Mouse (Mus musculus): ENCODE results near the gene Slc35a5. TPM values are rescaled to one million over a fixed set of nuclear protein-coding genes. Genes with fewer than 3 reads are reported as not detected.

Gene Slc35a5
- total RNA-seq, 1 experiment: 10.0 TPM

DNA sequence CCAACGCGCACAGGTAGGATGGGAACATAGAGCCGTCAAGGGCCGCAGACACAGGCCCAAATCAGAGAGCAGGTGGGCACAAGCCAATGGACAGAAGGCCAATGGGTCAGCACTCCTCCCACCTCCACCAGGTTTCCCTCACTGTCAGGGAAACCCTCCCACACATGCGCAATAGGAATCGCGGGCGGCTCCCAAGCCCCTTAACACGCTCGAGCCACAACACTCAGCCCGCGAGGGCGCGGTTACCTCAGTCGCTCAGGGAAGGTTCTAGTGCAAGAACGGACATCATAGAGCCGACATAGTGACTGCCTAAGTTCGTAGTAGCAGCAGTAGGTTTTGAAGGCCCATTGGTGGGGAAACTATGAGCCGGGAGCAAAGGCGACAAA is 377 bp downstream of the Slc35a5 start:
- in situ Hi-C loops (cut with MboI; ENCODE audit: low sequenced_read_pairs in 2 of 2, unreplicated experiment in 2 of 2): no loop called here
- H3K9me3 ChIP-seq (ENCODE audit: control insufficient read depth, insufficient read depth, low read depth, low read length): no peaks in the 10 kb centered on the region
- no peaks in the 10 kb centered on the region for H3K36me3 ChIP-seq (ENCODE audit: control insufficient read depth, insufficient read depth, low read length, poor library complexity, severe bottlenecking)
- TF ChIP-seq ZC3H11A (IDR thresholded peaks at IDR 0.05; ENCODE audit: borderline replicate concordance, low read depth, low read length): no peak
- 0 out of 2 replicates have a peak, but pooled peaks have one; percentile 19 for TF ChIP-seq HCFC1 (IDR thresholded peaks at IDR 0.05; ENCODE audit: borderline replicate concordance, insufficient read depth, low read length)
- DNase-seq (ENCODE audit: low read depth, low spot score): peak; percentile 75
- H3K4me1 ChIP-seq (ENCODE audit: control insufficient read depth in 2 of 2, insufficient read depth in 2 of 2, low read length in 2 of 2, poor library complexity in 1 of 2): peaks cover 0 to 5% of the 10 kb centered on the region in 2 experiments; a peak in 1 of 4 replicates
- peak overlapping the region; percentile 78 to 93 for H3K4me3 ChIP-seq (ENCODE audit: insufficient read depth in 1 of 2, low read depth in 1 of 2, low read length in 2 of 2, poor library complexity in 1 of 2, severe bottlenecking in 1 of 2)
- H3K27ac ChIP-seq (ENCODE audit: insufficient read depth, low read depth, low read length, poor library complexity, severe bottlenecking): peak overlapping the region; percentile 57; the same call in 1 of the 2 replicates
- H3K9ac ChIP-seq (ENCODE audit: insufficient read depth, low read depth, low read length, poor library complexity, severe bottlenecking): peak overlapping the region; percentile 77

- no peak for DNase-seq (ENCODE audit: low read depth, low spot score)
- Histone ChIP-seq H3K9me3 (ENCODE audit: control insufficient read depth, insufficient read depth, low read depth, low read length) (no peaks in the 10 kb centered on the region), H3K9ac (ENCODE audit: insufficient read depth, low read depth, low read length, poor library complexity, severe bottlenecking) (no peak overlapping the region), H3K36me3 (ENCODE audit: control insufficient read depth, insufficient read depth, low read length, poor library complexity, severe bottlenecking) (no peaks in the 10 kb centered on the region), H3K4me3 (ENCODE audit: insufficient read depth in 1 of 2, low read depth in 1 of 2, low read length in 2 of 2, poor library complexity in 1 of 2, severe bottlenecking in 1 of 2) (no peak overlapping the region), H3K4me1 (ENCODE audit: control insufficient read depth in 2 of 2, insufficient read depth in 2 of 2, low read length in 2 of 2, poor library complexity in 1 of 2) (peaks cover 0 to 5% of the 10 kb centered on the region in 2 experiments; a peak in 1 of 4 replicates), H3K27ac (ENCODE audit: insufficient read depth, low read depth, low read length, poor library complexity, severe bottlenecking) (no peak overlapping the region)
- in situ Hi-C loops (cut with MboI; ENCODE audit: low sequenced_read_pairs in 2 of 2, unreplicated experiment in 2 of 2): no loop called here
- TF ChIP-seq ZC3H11A (IDR thresholded peaks at IDR 0.05; ENCODE audit: borderline replicate concordance, low read depth, low read length) (no peak), MAFK (IDR thresholded peaks at IDR 0.05; ENCODE audit: insufficient read depth, low read depth, low read length) (no peak), ZNF384 (IDR thresholded peaks at IDR 0.05; ENCODE audit: low read depth, low read length) (no peak), CHD2 (IDR thresholded peaks at IDR 0.05; ENCODE audit: low read depth, low read length) (no peak), HCFC1 (IDR thresholded peaks at IDR 0.05; ENCODE audit: borderline replicate concordance, insufficient read depth, low read length) (no peak)
Observed at GRCm38 (mm10) chr16:45154741-45155250, 3.7 kb downstream of the Slc35a5 start.

- DNase-seq (ENCODE audit: low read depth, low spot score): no peak
- H3K4me3 ChIP-seq (ENCODE audit: insufficient read depth in 1 of 2, low read depth in 1 of 2, low read length in 2 of 2, poor library complexity in 1 of 2, severe bottlenecking in 1 of 2): no peak overlapping the region
- in situ Hi-C loops (cut with MboI; ENCODE audit: low sequenced_read_pairs in 2 of 2, unreplicated experiment in 2 of 2): no loop called here
- no peaks in the 10 kb centered on the region; the same call in 1 of the 2 replicates for H3K36me3 ChIP-seq (ENCODE audit: control insufficient read depth, insufficient read depth, low read length, poor library complexity, severe bottlenecking)
- no peak overlapping the region for H3K9ac ChIP-seq (ENCODE audit: insufficient read depth, low read depth, low read length, poor library complexity, severe bottlenecking)
- no peak overlapping the region for H3K27ac ChIP-seq (ENCODE audit: insufficient read depth, low read depth, low read length, poor library complexity, severe bottlenecking)
- no peaks in the 10 kb centered on the region for H3K9me3 ChIP-seq (ENCODE audit: control insufficient read depth, insufficient read depth, low read depth, low read length)
- H3K4me1 ChIP-seq (ENCODE audit: control insufficient read depth in 2 of 2, insufficient read depth in 2 of 2, low read length in 2 of 2, poor library complexity in 1 of 2): no peaks in the 10 kb centered on the region
- TF ChIP-seq CHD2 (IDR thresholded peaks at IDR 0.05; ENCODE audit: low read depth, low read length) (no peak), HCFC1 (IDR thresholded peaks at IDR 0.05; ENCODE audit: borderline replicate concordance, insufficient read depth, low read length) (no peak), MAFK (IDR thresholded peaks at IDR 0.05; ENCODE audit: insufficient read depth, low read depth, low read length) (no peak), ZC3H11A (IDR thresholded peaks at IDR 0.05; ENCODE audit: borderline replicate concordance, low read depth, low read length) (no peak), ZNF384 (IDR thresholded peaks at IDR 0.05; ENCODE audit: low read depth, low read length) (no peak)
Observed at GRCm38 (mm10) chr16:45148488-45149082, 9.9 kb downstream of the Slc35a5 start.

GRCm38 (mm10) chr16:45145119-45145518 is 13.4 kb downstream of the Slc35a5 start:
- H3K9ac ChIP-seq (ENCODE audit: insufficient read depth, low read depth, low read length, poor library complexity, severe bottlenecking): no peak overlapping the region
- in situ Hi-C loops (cut with MboI; ENCODE audit: low sequenced_read_pairs in 2 of 2, unreplicated experiment in 2 of 2): no loop called here

More at GRCm38 (mm10) chr16:45145119-45145518, 13.4 kb downstream of the Slc35a5 start:
- TF ChIP-seq CHD2 (IDR thresholded peaks at IDR 0.05; ENCODE audit: low read depth, low read length): no peak
- no peak for TF ChIP-seq ZC3H11A (IDR thresholded peaks at IDR 0.05; ENCODE audit: borderline replicate concordance, low read depth, low read length)
- no peak for TF ChIP-seq HCFC1 (IDR thresholded peaks at IDR 0.05; ENCODE audit: borderline replicate concordance, insufficient read depth, low read length)
- TF ChIP-seq ZNF384 (IDR thresholded peaks at IDR 0.05; ENCODE audit: low read depth, low read length): no peak
- no peak for TF ChIP-seq MAFK (IDR thresholded peaks at IDR 0.05; ENCODE audit: insufficient read depth, low read depth, low read length)
- Histone ChIP-seq H3K36me3 (ENCODE audit: control insufficient read depth, insufficient read depth, low read length, poor library complexity, severe bottlenecking) (no peaks in the 10 kb centered on the region; the same call in 1 of the 2 replicates), H3K4me3 (ENCODE audit: insufficient read depth in 1 of 2, low read depth in 1 of 2, low read length in 2 of 2, poor library complexity in 1 of 2, severe bottlenecking in 1 of 2) (no peak overlapping the region), H3K9me3 (ENCODE audit: control insufficient read depth, insufficient read depth, low read depth, low read length) (no peaks in the 10 kb centered on the region), H3K4me1 (ENCODE audit: control insufficient read depth in 2 of 2, insufficient read depth in 2 of 2, low read length in 2 of 2, poor library complexity in 1 of 2) (no peaks in the 10 kb centered on the region), H3K27ac (ENCODE audit: insufficient read depth, low read depth, low read length, poor library complexity, severe bottlenecking) (no peak overlapping the region)
- no peak for DNase-seq (ENCODE audit: low read depth, low spot score)
